Mouse (Mus musculus): ENCODE data around the gene Disp2.
A peak's percentile ranks its signal among the peaks of the same experiment; 100 is the strongest.

The Disp2 gene

GRCm38 (mm10) chr2:118779504-118780480, at the start of gene Disp2:
Gene Disp2 (plus strand): TSS chr2:118779719.
- DNase-seq (ENCODE audit: low spot score in 2 of 2): peak; percentile 71 to 88

GRCm38 (mm10) chr2:118729816-118730621, 49.5 kb upstream of the Disp2 start:
- no peak for DNase-seq (ENCODE audit: low spot score in 2 of 2)

- DNase-seq (ENCODE audit: low spot score in 2 of 2): peak in 1 of 2 experiments; percentile 71
Observed at GRCm38 (mm10) chr2:118730622-118730915, 49.0 kb upstream of the Disp2 start.

- DNase-seq (ENCODE audit: low spot score in 2 of 2): no peak
Observed at GRCm38 (mm10) chr2:118731981-118732380, 47.5 kb upstream of the Disp2 start.

- no peak for DNase-seq (ENCODE audit: low spot score in 2 of 2)
Observed at GRCm38 (mm10) chr2:118733341-118733740, 46.2 kb upstream of the Disp2 start.

- DNase-seq (ENCODE audit: low spot score in 2 of 2): no peak
Observed at GRCm38 (mm10) chr2:118740341-118740740, 39.2 kb upstream of the Disp2 start.

- peak in 1 of 2 experiments; percentile 5 for DNase-seq (ENCODE audit: low spot score in 2 of 2)
Observed at GRCm38 (mm10) chr2:118741183-118741582, 38.3 kb upstream of the Disp2 start.

GRCm38 (mm10) chr2:118743261-118743943, 36.1 kb upstream of the Disp2 start:
- peak in 1 of 2 experiments; percentile 47 for DNase-seq (ENCODE audit: low spot score in 2 of 2)

- DNase-seq (ENCODE audit: low spot score in 2 of 2): no peak
Observed at GRCm38 (mm10) chr2:118744621-118745020, 34.9 kb upstream of the Disp2 start.

GRCm38 (mm10) chr2:118745232-118745884, 34.2 kb upstream of the Disp2 start, which contains the start of gene Inafm2:
Gene Inafm2 (plus strand): TSS chr2:118745758.
- DNase-seq (ENCODE audit: low spot score in 2 of 2): peak; percentile 75 to 88

GRCm38 (mm10) chr2:118745915-118746901, 33.3 kb upstream of the Disp2 start:
- peak; percentile 62 to 67 for DNase-seq (ENCODE audit: low spot score in 2 of 2)

GRCm38 (mm10) chr2:118747301-118747960, 32.1 kb upstream of the Disp2 start:
- DNase-seq (ENCODE audit: low spot score in 2 of 2): peak in 1 of 2 experiments; percentile 45

- DNase-seq (ENCODE audit: low spot score in 2 of 2): peak in 1 of 2 experiments; percentile 14
Observed at GRCm38 (mm10) chr2:118749341-118749884, 30.1 kb upstream of the Disp2 start.

- peak in 1 of 2 experiments; percentile 9 for DNase-seq (ENCODE audit: low spot score in 2 of 2)
Observed at GRCm38 (mm10) chr2:118750476-118750875, 29.0 kb upstream of the Disp2 start.

GRCm38 (mm10) chr2:118751896-118752791, 27.4 kb upstream of the Disp2 start:
- DNase-seq (ENCODE audit: low spot score in 2 of 2): peak in 1 of 2 experiments; percentile 14

GRCm38 (mm10) chr2:118752792-118753108, 26.8 kb upstream of the Disp2 start:
- no peak for DNase-seq (ENCODE audit: low spot score in 2 of 2)

- DNase-seq (ENCODE audit: low spot score in 2 of 2): no peak
Observed at GRCm38 (mm10) chr2:118754143-118754542, 25.4 kb upstream of the Disp2 start.

GRCm38 (mm10) chr2:118755407-118755806, 24.1 kb upstream of the Disp2 start:
- DNase-seq (ENCODE audit: low spot score in 2 of 2): no peak
